Comparison of ENCODE assay signal across 10 mouse cellular contexts in genomic region chr3:56067849-56068248, GRCm38 (mm10).
DNase-seq lines count a peak whose midpoint lies in the region; ATAC-seq and TF ChIP-seq lines count a peak whose summit lies in the region.
"Had no signal": no experiment of that assay in that cellular context is flagged by ENCODE, and none has a peak within 500 bp of the region (broad histone marks: within the 10 kb centered on the region; RNA-seq: fewer than 3 reads in every experiment).

No protein-coding gene starts in this region.

- no peak for TF ChIP-seq CTCF in MEL (IDR thresholded peaks at IDR 0.05 in 2 of 3, conservative IDR thresholded peaks at IDR 0.05 in 1 of 3; ENCODE audit: control insufficient read depth in 1 of 3, insufficient read depth in 1 of 3, low read depth in 2 of 3, low read length in 3 of 3, poor library complexity in 1 of 3, severe bottlenecking in 1 of 3)

- TF ChIP-seq EP300 in MEL (IDR thresholded peaks at IDR 0.05; ENCODE audit: low read depth in 1 of 2, low read length in 2 of 2), result peak; percentile 14 to 39; a peak in 3 of 4 replicates

- no peak for TF ChIP-seq POLR2A in MEL (IDR thresholded peaks at IDR 0.05; ENCODE audit: control insufficient read depth in 1 of 2, insufficient read depth in 1 of 2, low read depth in 1 of 2, low read length in 2 of 2, poor library complexity in 1 of 2)

- no peaks in the 10 kb centered on the region for H3K9me3 ChIP-seq in heart, embryonic 12.5 days (replicated peaks)
- no peaks in the 10 kb centered on the region for H3K9me3 ChIP-seq in MEL (replicated peaks; ENCODE audit: insufficient read depth, low read length)
- H3K9me3 ChIP-seq in lung, embryonic 16.5 days (ENCODE audit: control insufficient read depth, low read length), result no peaks in the 10 kb centered on the region

- no peak for DNase-seq in heart, postnatal 25 days (ENCODE audit: low spot score)
- DNase-seq in MEL (ENCODE audit: low read depth, low spot score), result peak; percentile 78
- peak; percentile 51 for DNase-seq in cerebellum, adult 11 months
- DNase-seq in T-cell, adult 2 months (ENCODE audit: low spot score), result no peak
- no peak for DNase-seq in frontal cortex, postnatal 36 days (ENCODE audit: low spot score in 2 of 2)

- intact Hi-C loops in heart, postnatal 25 days (cut with DNase I), result no loop called here

- no peak for ATAC-seq in heart, embryonic 12.5 days (ENCODE audit: insufficient number of reproducible peaks, low FRiP score)
- ATAC-seq in lung, embryonic 16.5 days (ENCODE audit: low read depth), result peak; percentile 87
- no peak for ATAC-seq in erythroblast, adult 5-6 weeks (replicated peaks; ENCODE audit: low FRiP score, poor library complexity, severe bottlenecking)

- no peak overlapping the region for H3K9ac ChIP-seq in heart, embryonic 12.5 days
- H3K9ac ChIP-seq in MEL (ENCODE audit: control insufficient read depth, low read depth, low read length, poor library complexity, severe bottlenecking), result no peak overlapping the region
- no peak overlapping the region for H3K9ac ChIP-seq in lung, embryonic 16.5 days (ENCODE audit: low read length)

- H3K27ac ChIP-seq in heart, embryonic 12.5 days (ENCODE audit: poor library complexity, severe bottlenecking), result 0 out of 2 replicates have a peak overlapping the region, but pooled peaks have one; percentile 3
- H3K27ac ChIP-seq in MEL (ENCODE audit: control insufficient read depth, low read depth, low read length), result no peak overlapping the region; the same call in 1 of the 2 replicates
- H3K27ac ChIP-seq in lung, embryonic 16.5 days (ENCODE audit: low read length), result peak overlapping the region; percentile 45

- 73% methylated on average over 6 of the region's 6 CpGs for WGBS in heart, embryonic 12.5 days
- 35% methylated on average over 6 of the region's 6 CpGs for WGBS in lung, embryonic 16.5 days

- no peaks in the 10 kb centered on the region for H3K27me3 ChIP-seq in heart, embryonic 12.5 days (replicated peaks)
- no peaks in the 10 kb centered on the region for H3K27me3 ChIP-seq in MEL (ENCODE audit: control insufficient read depth in 1 of 2, insufficient read depth in 2 of 2, low read length in 2 of 2)
- H3K27me3 ChIP-seq in lung, embryonic 16.5 days (ENCODE audit: control insufficient read depth, insufficient read depth, low read depth, low read length), result no peaks in the 10 kb centered on the region

- H3K4me1 ChIP-seq in heart, embryonic 12.5 days (replicated peaks), result peaks cover 12% of the 10 kb centered on the region
- peaks cover 20 to 21% of the 10 kb centered on the region in 2 experiments for H3K4me1 ChIP-seq in MEL (ENCODE audit: control insufficient read depth in 1 of 2, insufficient read depth in 2 of 2, low read length in 2 of 2)
- peaks cover 9% of the 10 kb centered on the region for H3K4me1 ChIP-seq in lung, embryonic 16.5 days (replicated peaks; ENCODE audit: control insufficient read depth, insufficient read depth, low read length)

- no peak overlapping the region for H3K4me3 ChIP-seq in heart, embryonic 12.5 days
- H3K4me3 ChIP-seq in MEL (ENCODE audit: control insufficient read depth in 1 of 2, insufficient read depth in 1 of 2, low read depth in 2 of 2, low read length in 2 of 2), result no peak overlapping the region
- no peak overlapping the region for H3K4me3 ChIP-seq in lung, embryonic 16.5 days (ENCODE audit: low read length)

- no peak overlapping the region for H3K4me2 ChIP-seq in heart, embryonic 12.5 days
- H3K4me2 ChIP-seq in lung, embryonic 16.5 days (ENCODE audit: low read depth, low read length), result no peak overlapping the region
- H3K4me2 ChIP-seq: midbrain, embryonic 11.5 days had no signal

- H3K79me2 ChIP-seq in MEL (ENCODE audit: control insufficient read depth, insufficient read depth, low read length, poor library complexity), result no peaks in the 10 kb centered on the region

- TF ChIP-seq RAD21 in MEL (IDR thresholded peaks at IDR 0.05; ENCODE audit: low read depth, low read length), result no peak

- peaks cover 12% of the 10 kb centered on the region for H3K36me3 ChIP-seq in heart, embryonic 12.5 days
- H3K36me3 ChIP-seq in MEL (ENCODE audit: control insufficient read depth in 1 of 2, insufficient read depth in 2 of 2, low read length in 2 of 2), result peaks cover 0 to 24% of the 10 kb centered on the region in 2 experiments; a peak in 2 of 4 replicates
- H3K36me3 ChIP-seq in lung, embryonic 16.5 days (ENCODE audit: control insufficient read depth, insufficient read depth, low read length), result no peaks in the 10 kb centered on the region
- H3K36me3 ChIP-seq: G1E had no signal

TF ChIP-seq in MEL, 35 proteins besides CTCF, POLR2A, EP300 and RAD21:
- no peak for TF ChIP-seq MAX (IDR thresholded peaks at IDR 0.05; ENCODE audit: low read length)
- TF ChIP-seq SMC3 (IDR thresholded peaks at IDR 0.05; ENCODE audit: low read depth, low read length), result no peak
- no peak for TF ChIP-seq E2F4 (IDR thresholded peaks at IDR 0.05; ENCODE audit: borderline replicate concordance, low read depth, low read length)
- no peak for TF ChIP-seq HCFC1 (IDR thresholded peaks at IDR 0.05; ENCODE audit: low read depth, low read length)
- no peak for TF ChIP-seq UBTF (IDR thresholded peaks at IDR 0.05; ENCODE audit: borderline replicate concordance, insufficient read depth, low read depth, low read length)
- no peak for TF ChIP-seq MYB (IDR thresholded peaks at IDR 0.05; ENCODE audit: low read depth, low read length)
- TF ChIP-seq NELFE (IDR thresholded peaks at IDR 0.05; ENCODE audit: low read depth, low read length), result no peak
- TF ChIP-seq RCOR1 (IDR thresholded peaks at IDR 0.05; ENCODE audit: low read depth, low read length), result no peak
- TF ChIP-seq ZMIZ1 (IDR thresholded peaks at IDR 0.05; ENCODE audit: low read depth, low read length), result no peak
- TF ChIP-seq ELF1 (IDR thresholded peaks at IDR 0.05; ENCODE audit: low read depth, low read length), result 0 out of 2 replicates have a peak, but pooled peaks have one; percentile 31
- TF ChIP-seq ZC3H11A (IDR thresholded peaks at IDR 0.05; ENCODE audit: low read depth, low read length), result no peak
- peak; percentile 47; the same call in 1 of the 2 replicates for TF ChIP-seq ETS1 (IDR thresholded peaks at IDR 0.05; ENCODE audit: low read depth, low read length)
- TF ChIP-seq TAL1 (IDR thresholded peaks at IDR 0.05; ENCODE audit: low read length), result no peak
- TF ChIP-seq JUND (IDR thresholded peaks at IDR 0.05; ENCODE audit: low read depth, low read length), result no peak
- TF ChIP-seq BHLHE40 (IDR thresholded peaks at IDR 0.05; ENCODE audit: borderline replicate concordance, low read depth, low read length), result no peak
- TF ChIP-seq CHD1 (IDR thresholded peaks at IDR 0.05; ENCODE audit: low read depth, low read length), result no peak
- peak; percentile 37; the same call in 1 of the 2 replicates for TF ChIP-seq GATA1 (IDR thresholded peaks at IDR 0.05; ENCODE audit: low read depth, low read length)
- no peak for TF ChIP-seq POLR2AphosphoS5 (IDR thresholded peaks at IDR 0.05; ENCODE audit: borderline replicate concordance, low read depth, low read length)
- TF ChIP-seq NRF1 (IDR thresholded peaks at IDR 0.05; ENCODE audit: insufficient read depth, low read depth, low read length, poor library complexity, severe bottlenecking), result no peak
- no peak for TF ChIP-seq ZKSCAN1 (IDR thresholded peaks at IDR 0.05; ENCODE audit: low read depth, low read length)
- TF ChIP-seq MAZ (IDR thresholded peaks at IDR 0.05; ENCODE audit: low read depth, low read length), result no peak
- TF ChIP-seq TCF12 (IDR thresholded peaks at IDR 0.05; ENCODE audit: low read depth, low read length), result 0 out of 2 replicates have a peak, but pooled peaks have one; percentile 6
- TF ChIP-seq MYC (IDR thresholded peaks at IDR 0.05; ENCODE audit: low read depth, low read length), result no peak
- no peak for TF ChIP-seq MEF2A (IDR thresholded peaks at IDR 0.05; ENCODE audit: extremely low read depth, insufficient replicate concordance, low read depth, low read length, poor library complexity, severe bottlenecking)
- no peak for TF ChIP-seq MAFK (IDR thresholded peaks at IDR 0.05; ENCODE audit: borderline replicate concordance, low read depth, low read length)
- TF ChIP-seq ZNF384 (IDR thresholded peaks at IDR 0.05; ENCODE audit: low read depth, low read length), result no peak
- TF ChIP-seq CHD2 (IDR thresholded peaks at IDR 0.05; ENCODE audit: low read length), result no peak
- no peak for TF ChIP-seq SIN3A (IDR thresholded peaks at IDR 0.05; ENCODE audit: low read length)
- no peak for TF ChIP-seq TBP (IDR thresholded peaks at IDR 0.05; ENCODE audit: low read depth, low read length)
- TF ChIP-seq GABPA (IDR thresholded peaks at IDR 0.05; ENCODE audit: low read depth, low read length), result no peak
- TF ChIP-seq POLR2AphosphoS2 (IDR thresholded peaks at IDR 0.05; ENCODE audit: low read length), result no peak
- no peak for TF ChIP-seq USF2 (IDR thresholded peaks at IDR 0.05; ENCODE audit: borderline replicate concordance in 1 of 2, insufficient read depth in 1 of 2, low read depth in 1 of 2, low read length in 2 of 2)
- no peak for TF ChIP-seq KAT2A (conservative IDR thresholded peaks at IDR 0.05; ENCODE audit: low read depth, low read length)
- TF ChIP-seq MXI1 (IDR thresholded peaks at IDR 0.05; ENCODE audit: low read depth, low read length), result no peak
- no peak for TF ChIP-seq USF1 (IDR thresholded peaks at IDR 0.05; ENCODE audit: low read depth, low read length)

Comparison
In these comparisons a context has a peak if more than half of its experiments do, and no peak if none do; other contexts are left out.
1. DNase-seq: peak in MEL (single experiment) and cerebellum, adult 11 months (single experiment); none in heart, postnatal 25 days (single experiment), T-cell, adult 2 months (single experiment) and frontal cortex, postnatal 36 days (0 of 2).